Mouse (Mus musculus): ENCODE measurements around the gene Fscn1. TPM values are rescaled to one million over a fixed set of nuclear protein-coding genes. Genes with fewer than 3 reads are reported as not detected.

The Fscn1 gene
- polyA plus RNA-seq, 1 experiment from 2014 or later = 246 TPM

GRCm38 (mm10) chr5:142932731-142933130 is 27.4 kb upstream of the Fscn1 start:
- CTCF ChIA-PET = interaction anchor here (0.8 to 4.7 kb wide), 13 partner anchors 13 to 152 kb away, joined by 3 to 35 read pairs (median 5); partner anchors contain the start of gene Actb
- no peaks in the 10 kb centered on the region for H3K27me3 ChIP-seq
- DNase-seq (ENCODE audit: low read depth, low spot score) (no peak), ATAC-seq (no peak)
- POLR2A ChIA-PET = interaction anchor here (1.1 to 7.5 kb wide), 4 partner anchors 30 to 132 kb away, joined by 3 to 69 read pairs (median 5); partner anchors contain the start of gene Actb
- TF ChIP-seq CTCF (IDR thresholded peaks at IDR 0.05) = no peak
- in situ Hi-C loops (cut with MboI; ENCODE audit: low pct_unique_long_range_greater_than_20kb) = loop anchor here (5.0 kb wide), 1 partner anchor 45 kb away; no protein-coding TSS in a partner anchor

- H3K27me3 ChIP-seq = no peaks in the 10 kb centered on the region
- peak; percentile 46 for ATAC-seq
- ChIA-PET POLR2A (interaction anchor here (0.6 to 1.5 kb wide), 3 partner anchors 31 to 130 kb away, joined by 3 to 4 read pairs (median 3); no protein-coding TSS in a partner anchor), CTCF (interaction anchor here (0.6 to 4.2 kb wide), 28 partner anchors 14 to 381 kb away, joined by 3 to 44 read pairs (median 5); partner anchors contain the start of gene Fbxl18)
- DNase-seq (ENCODE audit: low read depth, low spot score) = no peak
- TF ChIP-seq CTCF (IDR thresholded peaks at IDR 0.05) = peak; percentile 54
- in situ Hi-C loops (cut with MboI; ENCODE audit: low pct_unique_long_range_greater_than_20kb) = loop anchor here (5.0 kb wide), 1 partner anchor 102 kb away; no protein-coding TSS in a partner anchor
These were observed 24.4 kb upstream of the Fscn1 start for GRCm38 (mm10) chr5:142935642-142936335.

GRCm38 (mm10) chr5:142936336-142936719 is 23.8 kb upstream of the Fscn1 start:
- in situ Hi-C loops (cut with MboI; ENCODE audit: low pct_unique_long_range_greater_than_20kb) = loop anchor here (5.0 kb wide), 1 partner anchor 101 kb away; no protein-coding TSS in a partner anchor
- ChIA-PET CTCF (interaction anchor here (0.6 to 4.2 kb wide), 26 partner anchors 13 to 381 kb away, joined by 3 to 44 read pairs (median 5); partner anchors contain the start of gene Fbxl18), POLR2A (interaction anchor here (0.6 to 1.5 kb wide), 3 partner anchors 31 to 130 kb away, joined by 3 to 4 read pairs (median 3); no protein-coding TSS in a partner anchor)
- peak; percentile 99 for TF ChIP-seq CTCF (IDR thresholded peaks at IDR 0.05)
- peak; percentile 48 for ATAC-seq
- DNase-seq (ENCODE audit: low read depth, low spot score) = no peak
- no peaks in the 10 kb centered on the region for H3K27me3 ChIP-seq

- DNase-seq (ENCODE audit: low read depth, low spot score) (no peak), ATAC-seq (no peak)
- H3K27me3 ChIP-seq = no peaks in the 10 kb centered on the region
- ChIA-PET CTCF (interaction anchor here (1.2 to 4.2 kb wide), 4 partner anchors 11 to 127 kb away, joined by 3 to 44 read pairs (median 20); no protein-coding TSS in a partner anchor), POLR2A (interaction anchor here (0.7 kb wide), 1 partner anchor 125 kb away, joined by 4 read pairs; no protein-coding TSS in a partner anchor)
- in situ Hi-C loops (cut with MboI; ENCODE audit: low pct_unique_long_range_greater_than_20kb) = loop anchor here (5.0 kb wide), 1 partner anchor 99 kb away; no protein-coding TSS in a partner anchor
- no peak for TF ChIP-seq CTCF (IDR thresholded peaks at IDR 0.05)
These were observed 22.0 kb upstream of the Fscn1 start for GRCm38 (mm10) chr5:142937956-142938727.

GRCm38 (mm10) chr5:142940393-142940792 is 19.8 kb upstream of the Fscn1 start:
- in situ Hi-C loops (cut with MboI; ENCODE audit: low pct_unique_long_range_greater_than_20kb) = no loop called here
- TF ChIP-seq CTCF (IDR thresholded peaks at IDR 0.05) = peak; percentile 49
- no peaks in the 10 kb centered on the region for H3K27me3 ChIP-seq
- CTCF ChIA-PET = interaction anchor here (1.3 kb wide), 1 partner anchor 128 kb away, joined by 5 read pairs; no protein-coding TSS in a partner anchor
- DNase-seq (ENCODE audit: low read depth, low spot score) = no peak
- no peak for ATAC-seq
- POLR2A ChIA-PET = no interaction called here

- in situ Hi-C loops (cut with MboI; ENCODE audit: low pct_unique_long_range_greater_than_20kb) = no loop called here
- ATAC-seq (no peak), DNase-seq (ENCODE audit: low read depth, low spot score) (no peak)
- ChIA-PET POLR2A (no interaction called here), CTCF (no interaction called here)
- TF ChIP-seq CTCF (IDR thresholded peaks at IDR 0.05) = no peak
- no peaks in the 10 kb centered on the region for H3K27me3 ChIP-seq
These were observed 15.0 kb upstream of the Fscn1 start for GRCm38 (mm10) chr5:142944979-142945682.

- in situ Hi-C loops (cut with MboI; ENCODE audit: low pct_unique_long_range_greater_than_20kb) = no loop called here
- no peaks in the 10 kb centered on the region for H3K27me3 ChIP-seq
- DNase-seq (ENCODE audit: low read depth, low spot score) (no peak), ATAC-seq (no peak)
- CTCF ChIA-PET = interaction anchor here (1.0 kb wide), 1 partner anchor 101 kb away, joined by 3 read pairs; no protein-coding TSS in a partner anchor
- POLR2A ChIA-PET = interaction anchor here (0.6 to 0.7 kb wide), 2 partner anchors 147 to 506 kb away, joined by 4 read pairs; no protein-coding TSS in a partner anchor
- no peak for TF ChIP-seq CTCF (IDR thresholded peaks at IDR 0.05)
These were observed 12.7 kb upstream of the Fscn1 start for GRCm38 (mm10) chr5:142947460-142947859.

- DNase-seq (ENCODE audit: low read depth, low spot score) (no peak), ATAC-seq (no peak)
- in situ Hi-C loops (cut with MboI; ENCODE audit: low pct_unique_long_range_greater_than_20kb) = no loop called here
- H3K27me3 ChIP-seq = no peaks in the 10 kb centered on the region
- POLR2A ChIA-PET = no interaction called here
- CTCF ChIA-PET = interaction anchor here (3.4 kb wide), 1 partner anchor 13 kb away, joined by 17 read pairs; no protein-coding TSS in a partner anchor
- no peak for TF ChIP-seq CTCF (IDR thresholded peaks at IDR 0.05)
These were observed 10.6 kb upstream of the Fscn1 start for GRCm38 (mm10) chr5:142949580-142949979.

- in situ Hi-C loops (cut with MboI; ENCODE audit: low pct_unique_long_range_greater_than_20kb) = no loop called here
- POLR2A ChIA-PET = no interaction called here
- H3K27me3 ChIP-seq = no peaks in the 10 kb centered on the region
- CTCF ChIA-PET = interaction anchor here (3.4 kb wide), 1 partner anchor 14 kb away, joined by 17 read pairs; no protein-coding TSS in a partner anchor
- ATAC-seq (no peak), DNase-seq (ENCODE audit: low read depth, low spot score) (no peak)
- no peak for TF ChIP-seq CTCF (IDR thresholded peaks at IDR 0.05)
These were observed 9.7 kb upstream of the Fscn1 start for GRCm38 (mm10) chr5:142950405-142950804.

Measured in Patski (cell line).